Mouse (Mus musculus) lung, postnatal 10 days (tissue): ENCODE measurements around the gene Ptpn6.

Experiments used
- DNase-seq: peaks from one replicate; pipeline ENCODE4 v3.0.0; 2021

Ptpn6 gene

DNA sequence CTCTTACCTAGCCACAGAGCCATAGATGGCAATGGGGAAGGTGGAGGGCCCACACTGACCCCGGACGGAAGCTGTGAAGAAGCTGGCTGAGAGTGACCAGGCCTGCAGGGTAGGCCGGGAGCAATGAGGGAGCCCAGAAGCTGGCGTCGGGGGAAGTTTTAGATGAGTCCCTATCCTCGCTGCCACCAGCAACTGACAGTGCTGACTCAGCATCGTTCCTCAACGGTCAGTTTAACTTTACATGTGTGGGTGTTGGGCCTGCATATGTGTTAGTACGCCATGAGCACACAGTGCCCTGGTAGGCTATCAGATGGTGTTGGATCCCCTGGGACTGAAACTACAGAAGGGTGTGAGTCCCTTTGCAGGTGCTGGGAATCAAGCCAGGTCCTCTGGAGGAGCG, 14.0 kb downstream of the Ptpn6 start:
- no peak for DNase-seq

DNA sequence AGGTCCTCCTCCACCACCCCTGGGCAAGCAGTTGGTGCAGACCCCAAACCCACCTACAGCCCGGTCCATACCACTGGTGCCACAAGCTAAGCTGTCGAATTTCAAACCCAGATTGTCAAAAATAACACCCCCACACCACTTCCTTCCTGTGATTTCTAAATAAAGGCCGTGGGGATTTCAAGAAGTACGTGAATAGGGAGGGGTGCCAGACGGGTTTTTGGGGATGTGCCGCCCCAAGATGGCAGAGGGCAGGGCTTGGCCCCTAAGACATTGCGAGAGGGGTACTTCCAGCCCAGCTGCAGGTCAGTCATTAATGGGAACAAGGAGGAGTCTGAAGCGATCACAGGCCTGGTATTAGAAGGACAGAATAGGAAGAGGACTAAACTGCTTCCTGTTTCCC, 15.0 kb downstream of the Ptpn6 start:
- DNase-seq: no peak

GRCm38 (mm10) chr6:124722876-124723473, 15.5 kb downstream of the Ptpn6 start:
- no peak for DNase-seq

DNA sequence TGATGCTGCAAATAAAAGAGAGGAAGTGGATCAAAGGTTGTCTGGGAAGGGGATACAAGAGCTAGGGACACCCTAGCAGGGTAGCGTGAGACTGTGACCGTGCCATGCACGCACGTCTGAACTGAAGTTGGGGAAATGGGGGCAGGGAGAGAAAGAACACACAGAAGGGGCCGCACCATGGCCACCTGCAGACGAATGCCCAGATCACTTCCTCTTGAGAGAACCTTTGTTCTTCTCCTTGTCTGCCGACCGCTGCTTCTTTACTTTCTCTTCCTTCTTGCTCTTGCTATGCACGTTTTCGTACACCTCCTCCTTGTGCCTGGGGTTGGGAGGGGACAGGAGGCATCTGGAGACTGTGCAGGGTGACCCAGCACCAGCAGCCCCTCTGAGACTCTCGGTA, 17.6 kb downstream of the Ptpn6 start:
- no peak for DNase-seq

DNA sequence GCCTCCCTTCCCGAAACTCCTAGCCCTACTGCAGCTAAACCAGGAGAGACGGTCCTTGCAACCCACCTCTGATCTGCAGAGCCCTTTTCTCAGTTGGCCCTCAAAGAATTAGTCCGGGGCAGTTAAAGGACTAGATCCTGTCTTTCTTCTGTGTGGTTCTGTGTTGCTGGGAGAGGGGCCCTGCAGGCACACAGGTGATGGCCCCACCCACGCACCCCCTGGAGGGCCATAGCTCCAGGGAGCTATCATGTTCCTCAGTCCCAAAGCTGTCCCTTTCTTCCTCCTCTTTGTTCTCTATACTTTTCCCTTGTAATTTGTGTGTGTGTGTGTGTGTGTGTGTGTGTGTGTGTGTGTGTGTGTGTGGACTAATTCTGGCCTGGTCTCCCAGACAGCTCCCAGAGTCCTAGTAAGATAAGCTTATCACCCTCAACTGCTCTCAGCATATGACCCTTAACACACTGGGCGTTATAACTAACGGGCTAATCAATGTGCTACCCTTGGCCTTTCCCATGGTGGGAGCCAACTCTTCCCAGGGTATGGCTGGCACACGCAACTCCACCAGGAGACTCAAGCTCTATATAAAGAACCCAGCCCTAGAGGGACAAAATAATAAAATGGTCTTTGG, 19.0 kb downstream of the Ptpn6 start:
- DNase-seq: no peak

DNA sequence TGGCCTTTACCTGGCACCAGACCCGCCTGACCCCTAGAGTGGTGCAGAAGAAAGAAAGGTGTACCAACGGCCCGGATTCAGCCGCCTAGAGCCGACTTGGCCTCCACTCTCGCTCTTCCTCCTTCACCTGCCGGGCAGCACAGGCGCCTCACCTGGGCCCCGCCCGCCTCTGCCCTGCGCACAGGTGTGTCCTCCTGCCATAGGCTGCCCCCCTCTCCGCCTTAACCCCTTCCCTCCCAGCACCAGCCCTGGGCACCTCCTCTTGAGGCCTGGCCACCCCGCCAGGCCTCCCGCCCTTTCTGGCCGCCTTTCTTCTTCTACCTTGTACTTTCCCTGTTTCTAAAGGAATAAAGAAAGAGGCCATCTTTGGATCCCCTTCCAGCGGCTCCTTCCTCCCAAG, 19.8 kb downstream of the Ptpn6 start:
- peak; percentile 87 for DNase-seq

GRCm38 (mm10) chr6:124717968-124718367, 20.5 kb downstream of the Ptpn6 start:
- DNase-seq: no peak

DNA sequence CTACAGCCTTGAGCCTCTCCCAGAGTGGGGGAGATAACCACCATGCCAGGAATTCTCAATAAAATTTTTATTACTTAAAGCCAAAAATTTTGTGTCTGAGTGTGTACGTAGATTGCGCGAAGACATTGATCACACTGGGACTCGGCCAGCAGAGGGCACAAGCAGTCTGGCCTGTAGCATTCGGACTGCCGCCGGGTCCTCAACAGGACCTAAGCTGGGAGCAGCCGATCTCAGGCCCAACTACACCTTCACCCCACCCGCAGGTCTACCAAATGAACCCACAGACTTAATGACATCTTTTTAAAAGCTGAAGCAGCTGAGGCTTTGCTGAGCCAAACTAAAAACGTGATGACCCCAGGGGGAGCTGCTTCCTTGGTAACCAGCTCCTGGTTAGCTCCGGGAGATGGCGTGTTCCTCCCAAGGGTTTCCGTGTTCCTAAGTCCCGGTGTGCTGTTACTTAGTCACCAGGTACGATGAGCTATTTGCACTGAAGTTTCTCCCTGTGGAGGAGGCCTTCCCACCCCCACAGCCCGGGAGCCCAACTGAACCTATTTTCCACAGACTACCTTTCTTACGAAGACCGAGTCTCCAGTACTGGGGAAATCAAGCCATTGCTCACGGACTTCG, 21.5 kb downstream of the Ptpn6 start:
- peak; percentile 62 for DNase-seq

- DNase-seq: no peak
Observed at GRCm38 (mm10) chr6:124712918-124713317, 25.6 kb downstream of the Ptpn6 start.

- peak; percentile 99 for DNase-seq
Observed at GRCm38 (mm10) chr6:124711824-124712782, 26.4 kb downstream of the Ptpn6 start, which contains the start of the genes Emg1 and Phb2. Gene Emg1 (minus strand): TSS chr6:124712178. Gene Phb2 (plus strand): TSS chr6:124712336.

GRCm38 (mm10) chr6:124708289-124708889, 30.1 kb downstream of the Ptpn6 start:
- DNase-seq: no peak

- no peak for DNase-seq
Observed at GRCm38 (mm10) chr6:124706061-124706627, 32.4 kb downstream of the Ptpn6 start.

DNA sequence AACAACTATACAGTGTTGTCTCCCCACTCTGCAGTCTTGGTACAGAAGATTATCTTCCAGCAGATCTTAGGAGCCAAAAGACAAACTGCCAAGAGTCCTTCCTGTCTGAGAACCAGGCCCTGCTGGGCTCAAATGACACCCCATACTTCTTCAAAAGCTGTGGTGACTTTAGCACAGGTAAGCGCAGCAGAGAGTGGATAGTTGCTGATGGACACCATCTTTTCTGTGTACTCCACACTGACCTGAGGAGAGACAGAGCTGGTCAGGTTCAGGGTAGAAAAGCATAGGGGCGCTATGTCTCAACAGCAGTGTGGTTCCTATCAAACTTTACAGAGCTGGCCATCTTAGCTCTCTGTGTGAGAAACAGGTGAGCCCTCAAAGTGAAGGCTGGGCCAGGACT, 34.1 kb downstream of the Ptpn6 start:
- no peak for DNase-seq

DNA sequence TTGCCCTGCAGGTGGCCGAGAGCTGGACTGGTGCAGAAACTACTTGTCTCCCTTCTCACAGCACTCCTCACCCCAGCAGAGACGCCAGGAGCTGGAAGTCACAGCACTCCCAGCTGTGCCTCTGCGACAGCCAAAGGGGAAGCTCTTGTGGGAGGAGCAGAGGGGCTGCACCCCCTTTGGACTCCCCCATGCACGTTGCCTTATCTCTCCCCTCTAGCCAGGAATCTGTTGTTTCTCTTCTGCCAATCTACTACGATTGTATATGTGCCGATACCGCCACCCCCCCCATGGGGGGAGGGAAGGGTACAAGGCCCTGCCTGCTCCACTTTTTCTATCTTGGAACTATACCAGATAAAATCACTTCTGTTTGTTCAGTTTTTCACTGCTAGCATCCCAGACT, 34.7 kb downstream of the Ptpn6 start:
- DNase-seq: no peak

DNA sequence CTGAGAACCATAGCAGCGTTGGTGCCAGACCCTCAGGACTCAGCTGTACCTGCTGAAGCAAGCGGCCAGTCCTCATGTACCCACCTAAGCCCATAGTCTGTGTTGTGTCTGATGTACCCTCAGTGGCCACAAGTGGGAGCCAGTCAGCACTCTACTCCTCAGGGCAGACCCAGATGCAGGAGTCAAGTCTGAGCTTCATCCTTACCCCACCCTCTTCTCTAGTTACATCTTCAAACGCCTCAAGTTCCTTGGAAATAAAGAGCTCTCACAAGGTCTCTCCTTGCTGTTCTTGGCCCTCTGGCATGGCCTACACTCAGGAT, 35.8 kb downstream of the Ptpn6 start:
- peak; percentile 84 for DNase-seq

DNA sequence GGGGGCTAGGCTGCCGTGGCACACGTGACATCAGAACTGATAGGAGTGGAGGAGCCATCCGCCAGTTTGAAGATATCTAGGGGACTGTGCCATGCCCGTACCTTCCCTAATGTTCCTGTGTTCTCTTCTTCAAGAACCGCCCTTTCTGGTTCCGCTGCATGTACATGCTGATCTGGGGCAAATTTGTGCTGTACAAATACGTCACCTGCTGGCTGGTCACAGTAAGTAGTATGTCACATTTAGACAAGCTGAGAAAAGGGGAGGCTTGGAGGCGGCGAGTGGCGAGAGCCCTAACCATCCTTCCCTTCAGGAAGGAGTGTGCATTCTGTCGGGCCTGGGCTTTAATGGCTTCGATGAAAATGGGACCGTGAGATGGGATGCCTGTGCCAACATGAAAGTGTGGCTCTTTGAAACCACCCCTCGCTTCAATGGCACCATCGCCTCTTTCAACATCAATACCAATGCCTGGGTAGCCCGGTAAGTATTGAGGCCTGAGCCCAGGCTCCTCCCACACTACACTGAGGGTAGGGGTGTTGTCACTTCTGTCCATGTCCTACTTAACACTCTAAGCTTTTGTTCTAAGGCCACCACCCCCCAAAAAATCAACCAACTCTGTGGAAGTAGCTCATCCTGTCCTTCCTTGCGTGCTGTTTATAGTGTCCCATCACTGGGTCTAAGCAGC, 36.3 kb downstream of the Ptpn6 start:
- no peak for DNase-seq

DNA sequence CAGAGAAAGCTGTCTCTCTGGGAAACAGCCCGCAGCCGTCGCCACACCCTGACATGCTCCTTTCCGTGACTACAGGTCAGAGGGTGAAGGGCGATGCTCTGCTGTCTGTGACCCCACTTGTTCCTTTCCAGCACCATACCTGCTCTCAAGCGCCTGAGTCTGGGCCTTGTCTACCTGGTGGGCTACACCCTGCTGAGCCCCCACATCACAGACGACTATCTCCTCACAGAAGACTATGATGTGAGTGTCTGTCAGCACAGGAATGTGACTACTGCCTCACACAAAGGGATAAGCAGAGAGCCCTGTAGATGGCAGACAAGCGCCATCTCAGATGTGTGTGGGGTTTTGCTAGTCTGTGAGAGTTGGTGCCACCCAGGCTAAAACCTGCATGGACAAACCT, 37.2 kb downstream of the Ptpn6 start:
- no peak for DNase-seq

DNA sequence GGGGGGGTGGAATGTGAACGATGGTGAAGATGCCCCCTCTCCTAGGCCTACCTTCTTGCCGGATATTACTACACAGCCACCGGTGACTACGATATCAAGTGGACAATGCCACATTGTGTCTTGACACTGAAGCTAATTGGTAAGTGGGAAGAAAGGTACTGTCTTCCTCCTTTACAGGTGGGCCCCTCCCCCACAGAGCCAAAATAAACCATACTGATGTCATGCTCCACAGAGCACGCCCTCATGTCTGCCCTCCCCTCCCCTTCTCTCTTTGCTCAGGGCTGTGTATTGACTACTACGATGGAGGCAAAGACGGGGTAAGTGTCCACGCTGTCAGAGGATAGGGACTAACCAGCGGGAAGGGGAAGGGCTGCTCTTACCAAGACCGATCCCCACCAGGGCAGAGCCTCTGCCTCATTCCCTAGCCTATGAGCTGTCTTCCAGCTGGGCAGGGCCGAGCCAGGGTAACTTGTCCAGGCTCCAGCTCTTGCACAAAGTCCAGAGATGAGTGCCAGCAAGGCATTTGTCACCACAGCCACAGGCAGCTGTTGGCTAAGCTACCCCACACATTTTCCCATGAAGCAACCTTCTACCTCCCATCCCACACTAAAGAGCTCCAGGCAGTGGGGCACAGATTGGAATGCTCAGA, 38.4 kb downstream of the Ptpn6 start:
- DNase-seq: peak; percentile 82

- no peak for DNase-seq
Observed at GRCm38 (mm10) chr6:124699366-124699765, 39.1 kb downstream of the Ptpn6 start.

GRCm38 (mm10) chr6:124698751-124699150, 39.8 kb downstream of the Ptpn6 start:
- no peak for DNase-seq

DNA sequence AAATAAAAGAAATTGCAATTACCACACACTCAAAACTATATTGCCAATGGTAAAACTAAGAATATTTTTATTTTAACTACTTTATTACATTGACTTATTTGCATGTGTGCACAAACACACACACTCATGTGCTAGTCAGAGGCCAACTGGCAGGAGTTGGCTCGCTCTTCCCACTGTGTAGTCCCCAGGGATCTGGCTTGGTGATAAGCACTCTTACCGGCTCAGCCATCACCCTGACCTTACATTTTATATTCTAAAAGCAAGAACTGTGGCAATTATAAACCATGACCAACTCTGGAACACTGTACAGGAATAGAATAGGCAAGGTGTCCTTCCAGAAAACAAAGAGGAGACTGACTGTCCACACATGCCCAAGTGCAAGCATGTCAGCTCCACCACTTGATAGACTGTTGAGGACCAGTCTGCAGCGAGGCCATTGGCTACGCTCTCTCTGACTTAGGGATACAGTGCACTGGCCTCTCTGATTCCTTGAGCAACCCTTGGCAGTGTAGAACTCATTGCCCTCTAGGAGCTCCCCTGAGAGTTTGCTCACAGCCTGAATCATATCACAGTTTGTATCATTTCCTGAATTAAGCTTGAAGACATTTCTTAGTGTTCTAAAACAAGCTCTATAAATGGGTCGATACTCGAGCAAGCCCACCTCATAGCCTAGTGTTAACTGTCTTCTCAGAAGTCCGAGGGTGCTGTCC, 41.9 kb downstream of the Ptpn6 start:
- no peak for DNase-seq
